Mouse (Mus musculus): ENCODE data around the gene Eif2b3.

Eif2b3 gene

GRCm38 (mm10) chr4:117095551-117096452 lies 76.6 kb downstream of the Eif2b3 start, which contains the start of gene Ptch2:
Gene Ptch2 (plus strand): TSS chr4:117096075.
- DNase-seq (ENCODE audit: low spot score in 2 of 2) = peak in 1 of 2 experiments; percentile 50

GRCm38 (mm10) chr4:117096666-117097065 lies 77.5 kb downstream of the Eif2b3 start:
- DNase-seq (ENCODE audit: low spot score in 2 of 2) = no peak

- DNase-seq (ENCODE audit: low spot score in 2 of 2) = no peak
Measured at GRCm38 (mm10) chr4:117097969-117098763, 79.0 kb downstream of the Eif2b3 start.

- no peak for DNase-seq (ENCODE audit: low spot score in 2 of 2)
Measured at GRCm38 (mm10) chr4:117098764-117099036, 79.5 kb downstream of the Eif2b3 start.

- DNase-seq (ENCODE audit: low spot score in 2 of 2) = no peak
Measured at GRCm38 (mm10) chr4:117100036-117100435, 80.8 kb downstream of the Eif2b3 start.

- DNase-seq (ENCODE audit: low spot score in 2 of 2) = peak in 1 of 2 experiments; percentile 46
Measured at GRCm38 (mm10) chr4:117101218-117101617, 82.0 kb downstream of the Eif2b3 start.

- no peak for DNase-seq (ENCODE audit: low spot score in 2 of 2)
Measured at GRCm38 (mm10) chr4:117104672-117105071, 85.5 kb downstream of the Eif2b3 start.

- DNase-seq (ENCODE audit: low spot score in 2 of 2) = no peak
Measured at GRCm38 (mm10) chr4:117105127-117105526, 85.9 kb downstream of the Eif2b3 start.

GRCm38 (mm10) chr4:117107813-117108523 lies 88.8 kb downstream of the Eif2b3 start:
- no peak for DNase-seq (ENCODE audit: low spot score in 2 of 2)

GRCm38 (mm10) chr4:117108524-117108849 lies 89.3 kb downstream of the Eif2b3 start:
- DNase-seq (ENCODE audit: low spot score in 2 of 2) = no peak

- DNase-seq (ENCODE audit: low spot score in 2 of 2) = no peak
Measured at GRCm38 (mm10) chr4:117109330-117109729, 90.1 kb downstream of the Eif2b3 start.

GRCm38 (mm10) chr4:117110249-117110648 lies 91.0 kb downstream of the Eif2b3 start:
- DNase-seq (ENCODE audit: low spot score in 2 of 2) = no peak

- no peak for DNase-seq (ENCODE audit: low spot score in 2 of 2)
Measured at GRCm38 (mm10) chr4:117110985-117111384, 91.8 kb downstream of the Eif2b3 start.

- DNase-seq (ENCODE audit: low spot score in 2 of 2) = no peak
Measured at GRCm38 (mm10) chr4:117113237-117113636, 94.0 kb downstream of the Eif2b3 start.

- no peak for DNase-seq (ENCODE audit: low spot score in 2 of 2)
Measured at GRCm38 (mm10) chr4:117115592-117115991, 96.4 kb downstream of the Eif2b3 start.

GRCm38 (mm10) chr4:117117931-117118330 lies 98.7 kb downstream of the Eif2b3 start:
- no peak for DNase-seq (ENCODE audit: low spot score in 2 of 2)

- DNase-seq (ENCODE audit: low spot score in 2 of 2) = no peak
Measured at GRCm38 (mm10) chr4:117119636-117120035, 100.4 kb downstream of the Eif2b3 start.

- DNase-seq (ENCODE audit: low spot score in 2 of 2) = no peak
Measured at GRCm38 (mm10) chr4:117120052-117120444, 100.8 kb downstream of the Eif2b3 start.

GRCm38 (mm10) chr4:117120445-117121414 lies 101.5 kb downstream of the Eif2b3 start:
- peak; percentile 84 to 92 for DNase-seq (ENCODE audit: low spot score in 2 of 2)

GRCm38 (mm10) chr4:117122209-117122608 lies 103.0 kb downstream of the Eif2b3 start:
- no peak for DNase-seq (ENCODE audit: low spot score in 2 of 2)
